Mouse (Mus musculus) 3134 (cell line): ENCODE measurements around the gene Myo6.

Experiments used
- DNase-seq: peaks from one replicate; pipeline ENCODE4 v3.0.0-alpha.2; 2011; ENCODE audit warnings: low spot score; ENCODE audit not compliant: insufficient read length; ENCODE audit errors: extremely low read depth

Gene Myo6

GRCm38 (mm10) chr9:80226579-80227325 is 61.9 kb downstream of the Myo6 start:
- no peak for DNase-seq

- DNase-seq = no peak
Observed at GRCm38 (mm10) chr9:80233831-80234455, 69.1 kb downstream of the Myo6 start.

GRCm38 (mm10) chr9:80237184-80237799 is 72.5 kb downstream of the Myo6 start:
- no peak for DNase-seq

- DNase-seq = no peak
Observed at GRCm38 (mm10) chr9:80241719-80242118, 76.9 kb downstream of the Myo6 start.

GRCm38 (mm10) chr9:80252146-80252545 is 87.3 kb downstream of the Myo6 start:
- DNase-seq = no peak

GRCm38 (mm10) chr9:80253241-80253640 is 88.4 kb downstream of the Myo6 start:
- no peak for DNase-seq

GRCm38 (mm10) chr9:80256561-80256960 is 91.7 kb downstream of the Myo6 start:
- no peak for DNase-seq

GRCm38 (mm10) chr9:80258396-80258795 is 93.6 kb downstream of the Myo6 start:
- DNase-seq = no peak

GRCm38 (mm10) chr9:80260905-80261304 is 96.1 kb downstream of the Myo6 start:
- no peak for DNase-seq

GRCm38 (mm10) chr9:80262367-80263026 is 97.7 kb downstream of the Myo6 start:
- no peak for DNase-seq

- no peak for DNase-seq
Observed at GRCm38 (mm10) chr9:80266086-80266485, 101.3 kb downstream of the Myo6 start.

GRCm38 (mm10) chr9:80266507-80266906 is 101.7 kb downstream of the Myo6 start:
- no peak for DNase-seq

- no peak for DNase-seq
Observed at GRCm38 (mm10) chr9:80269596-80269995, 104.8 kb downstream of the Myo6 start.

- DNase-seq = no peak
Observed at GRCm38 (mm10) chr9:80272951-80273350, 108.1 kb downstream of the Myo6 start.

- no peak for DNase-seq
Observed at GRCm38 (mm10) chr9:80275053-80275771, 110.4 kb downstream of the Myo6 start.

GRCm38 (mm10) chr9:80275772-80276134 is 110.9 kb downstream of the Myo6 start:
- DNase-seq = no peak

- DNase-seq = no peak
Observed at GRCm38 (mm10) chr9:80277157-80277556, 112.3 kb downstream of the Myo6 start.

GRCm38 (mm10) chr9:80277770-80278169 is 112.9 kb downstream of the Myo6 start:
- no peak for DNase-seq

- DNase-seq = no peak
Observed at GRCm38 (mm10) chr9:80280724-80281123, 115.9 kb downstream of the Myo6 start.

GRCm38 (mm10) chr9:80282426-80282825 is 117.6 kb downstream of the Myo6 start:
- no peak for DNase-seq
